Mouse (Mus musculus): ENCODE results near the gene Insm1. TPM values are rescaled to one million over a fixed set of nuclear protein-coding genes. Genes with fewer than 3 reads are reported as not detected.

Gene Insm1
- polyA plus RNA-seq, 1 experiment from 2014 or later, result 1.5 TPM

- no peaks in the 10 kb centered on the region for H3K36me3 ChIP-seq (replicated peaks)
- WGBS, result 90% methylated on average over 3 of the region's 3 CpGs
- H3K27ac ChIP-seq (replicated peaks), result no peak overlapping the region
- no peak overlapping the region for H3K4me3 ChIP-seq
- H3K9me3 ChIP-seq, result no peaks in the 10 kb centered on the region
- DNase-seq (ENCODE audit: low spot score), result no peak
- H3K27me3 ChIP-seq (replicated peaks; ENCODE audit: low read depth, poor library complexity, severe bottlenecking), result peaks cover 4% of the 10 kb centered on the region; the same call in 1 of the 2 replicates
- peaks cover 40% of the 10 kb centered on the region for H3K4me1 ChIP-seq
Measured at GRCm38 (mm10) chr2:146257609-146258008, 35.9 kb downstream of the Insm1 start.

DNA sequence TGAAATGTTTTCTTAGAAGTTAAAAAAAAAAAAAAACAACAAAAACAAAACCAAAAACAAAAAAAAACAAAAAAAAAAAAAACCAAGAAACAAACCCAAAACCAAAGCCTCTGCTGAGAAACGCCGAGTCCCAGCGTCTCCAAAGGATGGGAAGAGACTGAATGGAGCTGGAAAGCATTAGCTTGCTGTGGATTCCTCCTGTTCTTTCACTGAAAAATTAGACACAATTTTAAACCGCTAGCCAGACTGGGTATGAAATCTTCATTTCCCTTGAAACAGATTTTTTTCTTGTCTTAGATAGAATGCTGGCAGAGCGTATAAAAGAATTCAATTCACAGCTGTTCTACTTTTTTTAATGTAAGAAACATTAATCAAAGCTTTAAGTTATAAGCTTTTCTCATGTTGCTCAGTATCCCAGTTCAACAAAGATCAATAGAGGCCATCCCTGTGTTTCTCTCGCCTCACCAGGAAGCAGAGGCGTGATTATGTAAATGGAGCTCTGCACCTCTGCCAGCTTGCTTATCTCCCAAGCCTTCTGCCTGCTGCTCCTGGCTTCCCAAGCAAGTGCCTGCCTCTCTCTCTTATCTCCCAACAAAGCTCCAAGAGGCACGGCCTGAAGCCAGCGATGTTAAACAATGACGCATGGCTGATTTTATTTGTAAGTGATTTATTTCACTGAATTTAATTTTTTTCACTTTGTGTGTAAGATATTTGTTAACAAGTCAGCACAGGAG, 37.2 kb downstream of the Insm1 start:
- H3K9me3 ChIP-seq, result no peaks in the 10 kb centered on the region
- peaks cover 42% of the 10 kb centered on the region for H3K4me1 ChIP-seq
- H3K4me3 ChIP-seq, result no peak overlapping the region
- 27% methylated on average over 10 of the region's 10 CpGs for WGBS
- H3K36me3 ChIP-seq (replicated peaks), result no peaks in the 10 kb centered on the region
- no peak for DNase-seq (ENCODE audit: low spot score)
- peaks cover 6% of the 10 kb centered on the region; the same call in 1 of the 2 replicates for H3K27me3 ChIP-seq (replicated peaks; ENCODE audit: low read depth, poor library complexity, severe bottlenecking)
- no peak overlapping the region for H3K27ac ChIP-seq (replicated peaks)

- no peak overlapping the region for H3K27ac ChIP-seq (replicated peaks)
- 37% methylated on average over 18 of the region's 18 CpGs for WGBS
- H3K36me3 ChIP-seq (replicated peaks), result no peaks in the 10 kb centered on the region
- no peak overlapping the region for H3K4me3 ChIP-seq
- H3K9me3 ChIP-seq, result no peaks in the 10 kb centered on the region
- H3K4me1 ChIP-seq, result peaks cover 42% of the 10 kb centered on the region
- no peak for DNase-seq (ENCODE audit: low spot score)
- peaks cover 10% of the 10 kb centered on the region; the same call in 1 of the 2 replicates for H3K27me3 ChIP-seq (replicated peaks; ENCODE audit: low read depth, poor library complexity, severe bottlenecking)
Measured at GRCm38 (mm10) chr2:146259787-146260560, 38.3 kb downstream of the Insm1 start.

GRCm38 (mm10) chr2:146261146-146261545, 39.4 kb downstream of the Insm1 start:
- Histone ChIP-seq H3K27ac (replicated peaks) (no peak overlapping the region), H3K27me3 (replicated peaks; ENCODE audit: low read depth, poor library complexity, severe bottlenecking) (peaks cover 10% of the 10 kb centered on the region; the same call in 1 of the 2 replicates), H3K4me1 (peaks cover 40% of the 10 kb centered on the region), H3K4me3 (no peak overlapping the region), H3K36me3 (replicated peaks) (no peaks in the 10 kb centered on the region), H3K9me3 (no peaks in the 10 kb centered on the region)
- WGBS, result 70% methylated on average over 4 of the region's 4 CpGs
- no peak for DNase-seq (ENCODE audit: low spot score)

DNA sequence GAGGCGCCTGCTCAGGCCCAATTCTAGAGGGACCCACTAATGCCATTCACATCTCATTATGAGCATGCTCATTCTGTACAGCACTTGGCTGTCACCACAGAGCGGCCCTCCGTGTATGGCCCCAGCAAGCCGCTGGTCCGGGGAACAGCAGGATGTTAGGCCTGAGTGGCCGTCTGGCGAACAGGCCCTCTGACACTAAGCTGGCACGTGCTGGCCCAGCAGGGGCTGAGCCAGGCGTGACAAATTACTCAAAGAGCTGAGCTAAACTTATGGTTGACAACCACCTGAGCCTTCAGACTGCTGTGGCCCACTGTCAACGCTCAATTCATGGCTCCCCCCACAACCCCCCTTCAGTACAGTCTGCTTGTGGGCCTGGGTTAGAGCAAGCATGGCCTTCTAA, 40.5 kb downstream of the Insm1 start:
- H3K27me3 ChIP-seq (replicated peaks; ENCODE audit: low read depth, poor library complexity, severe bottlenecking), result peaks cover 10% of the 10 kb centered on the region; the same call in 1 of the 2 replicates
- 28% methylated on average over 10 of the region's 10 CpGs for WGBS
- H3K4me3 ChIP-seq, result no peak overlapping the region
- no peak overlapping the region for H3K27ac ChIP-seq (replicated peaks)
- peak; percentile 25 for DNase-seq (ENCODE audit: low spot score)
- no peaks in the 10 kb centered on the region for H3K36me3 ChIP-seq (replicated peaks)
- H3K9me3 ChIP-seq, result no peaks in the 10 kb centered on the region
- H3K4me1 ChIP-seq, result peaks cover 34% of the 10 kb centered on the region

- no peak for DNase-seq (ENCODE audit: low spot score)
- no peak overlapping the region for H3K4me3 ChIP-seq
- H3K4me1 ChIP-seq, result peaks cover 33% of the 10 kb centered on the region
- no peaks in the 10 kb centered on the region for H3K9me3 ChIP-seq
- no peak overlapping the region for H3K27ac ChIP-seq (replicated peaks)
- H3K36me3 ChIP-seq (replicated peaks), result no peaks in the 10 kb centered on the region
- peaks cover 10% of the 10 kb centered on the region; the same call in 1 of the 2 replicates for H3K27me3 ChIP-seq (replicated peaks; ENCODE audit: low read depth, poor library complexity, severe bottlenecking)
Measured at GRCm38 (mm10) chr2:146262966-146263365, 41.2 kb downstream of the Insm1 start.

DNA sequence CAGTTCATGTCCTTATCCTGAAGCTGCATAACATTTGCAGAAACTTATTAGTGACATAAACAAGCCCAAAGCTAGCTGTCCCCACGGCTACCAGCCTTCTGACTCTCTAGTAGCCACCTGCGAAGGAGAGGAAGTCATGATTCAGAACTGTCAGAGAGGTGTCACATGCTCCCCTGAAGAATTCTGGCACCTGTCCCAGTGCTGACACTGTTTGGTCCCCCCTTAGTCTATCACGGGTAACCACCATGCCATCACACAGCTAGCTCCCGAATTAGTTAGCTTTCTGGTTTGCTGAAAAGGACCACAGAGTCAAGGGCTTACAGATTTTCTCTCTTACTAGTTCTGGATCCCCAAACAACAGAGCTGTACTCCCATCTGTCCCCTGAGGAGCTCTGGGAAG, 43.3 kb downstream of the Insm1 start:
- peaks cover 22% of the 10 kb centered on the region for H3K4me1 ChIP-seq

GRCm38 (mm10) chr2:146266539-146266938, 44.8 kb downstream of the Insm1 start:
- peaks cover 12% of the 10 kb centered on the region for H3K4me1 ChIP-seq
- H3K27ac ChIP-seq (replicated peaks), result no peak overlapping the region
- 0 out of 2 replicates have a peak, but pooled peaks cover 9% of the 10 kb centered on the region for H3K27me3 ChIP-seq (replicated peaks; ENCODE audit: low read depth, poor library complexity, severe bottlenecking)
- 83% methylated on average over 3 of the region's 3 CpGs for WGBS
- no peak overlapping the region for H3K4me3 ChIP-seq
- H3K9me3 ChIP-seq, result no peaks in the 10 kb centered on the region
- no peaks in the 10 kb centered on the region for H3K36me3 ChIP-seq (replicated peaks)
- no peak for DNase-seq (ENCODE audit: low spot score)

More for the DNA sequence above, 43.3 kb downstream of the Insm1 start:
- Histone ChIP-seq H3K9me3 (no peaks in the 10 kb centered on the region), H3K27me3 (replicated peaks; ENCODE audit: low read depth, poor library complexity, severe bottlenecking) (0 out of 2 replicates have a peak, but pooled peaks cover 10% of the 10 kb centered on the region), H3K27ac (replicated peaks) (no peak overlapping the region), H3K4me3 (no peak overlapping the region), H3K36me3 (replicated peaks) (no peaks in the 10 kb centered on the region)
- no peak for DNase-seq (ENCODE audit: low spot score)
- 82% methylated on average over 4 of the region's 4 CpGs for WGBS

Data from embryonic facial prominence, embryonic 10.5 days (tissue).